Mouse (Mus musculus): ENCODE data around the gene Lck. TPM values are rescaled to one million over a fixed set of nuclear protein-coding genes. Genes with fewer than 3 reads are reported as not detected.

Lck gene
- polyA plus RNA-seq, 1 experiment = 12.7 TPM

GRCm38 (mm10) chr4:129618031-129618430, 44.6 kb upstream of the Lck start:
- Histone ChIP-seq H3K4me3 (ENCODE audit: insufficient read depth, low read depth, low read length) (peak overlapping the region; percentile 82), H3K4me1 (ENCODE audit: control insufficient read depth, insufficient read depth, low read length) (peaks cover 13% of the 10 kb centered on the region), H3K27ac (ENCODE audit: insufficient read depth, low read depth, low read length) (no peak overlapping the region), H3K27me3 (replicated peaks; ENCODE audit: control insufficient read depth, insufficient read depth, low read length) (no peaks in the 10 kb centered on the region), H3K36me3 (ENCODE audit: control insufficient read depth, insufficient read depth, low read length) (no peaks in the 10 kb centered on the region)
- no peak for DNase-seq
- TF ChIP-seq POLR2A (IDR thresholded peaks at IDR 0.05; ENCODE audit: low read depth, low read length) (no peak), CTCF (conservative IDR thresholded peaks at IDR 0.05; ENCODE audit: insufficient read depth, insufficient read length, low read depth, low read length) (no peak)
- WGBS = 95% methylated on average over 5 of the region's 5 CpGs

DNA sequence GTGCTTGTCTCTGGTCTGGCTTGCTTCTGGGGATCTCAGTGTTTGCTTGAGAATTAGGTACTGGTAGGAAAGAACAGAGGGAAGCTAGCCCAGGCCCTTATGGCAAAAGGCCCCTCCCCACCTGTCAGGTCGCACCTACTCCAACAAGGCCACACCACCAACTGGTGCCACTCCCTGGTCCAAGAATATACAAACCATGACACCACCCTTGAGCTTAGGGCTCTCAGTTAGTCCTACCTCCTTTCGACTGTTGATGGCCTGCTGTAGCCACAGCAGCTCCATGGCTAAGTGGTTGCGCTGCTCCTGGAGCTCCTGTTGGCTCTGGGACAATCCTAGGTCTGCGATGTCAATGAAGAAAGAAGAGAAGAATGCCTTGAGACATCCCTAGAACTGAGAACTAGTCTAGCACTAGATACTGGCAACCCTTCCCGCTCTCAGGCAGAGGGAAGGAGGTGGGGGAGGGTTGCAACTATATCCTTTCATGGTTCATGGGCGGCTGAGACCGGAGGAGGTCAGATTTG, 43.7 kb upstream of the Lck start:
- 80% methylated on average over 7 of the region's 7 CpGs for WGBS
- H3K27ac ChIP-seq (ENCODE audit: insufficient read depth, low read depth, low read length) = no peak overlapping the region
- peaks cover 8% of the 10 kb centered on the region for H3K4me1 ChIP-seq (ENCODE audit: control insufficient read depth, insufficient read depth, low read length)
- no peaks in the 10 kb centered on the region for H3K27me3 ChIP-seq (replicated peaks; ENCODE audit: control insufficient read depth, insufficient read depth, low read length)
- TF ChIP-seq POLR2A (IDR thresholded peaks at IDR 0.05; ENCODE audit: low read depth, low read length) (no peak), CTCF (conservative IDR thresholded peaks at IDR 0.05; ENCODE audit: insufficient read depth, insufficient read length, low read depth, low read length) (no peak)
- no peak for DNase-seq
- no peaks in the 10 kb centered on the region for H3K36me3 ChIP-seq (ENCODE audit: control insufficient read depth, insufficient read depth, low read length)
- H3K4me3 ChIP-seq (ENCODE audit: insufficient read depth, low read depth, low read length) = no peak overlapping the region

GRCm38 (mm10) chr4:129616631-129617030, 43.2 kb upstream of the Lck start:
- DNase-seq = no peak
- no peaks in the 10 kb centered on the region for H3K27me3 ChIP-seq (replicated peaks; ENCODE audit: control insufficient read depth, insufficient read depth, low read length)
- 86% methylated on average over 3 of the region's 3 CpGs for WGBS
- peaks cover 8% of the 10 kb centered on the region; the same call in 1 of the 2 replicates for H3K4me1 ChIP-seq (ENCODE audit: control insufficient read depth, insufficient read depth, low read length)
- H3K36me3 ChIP-seq (ENCODE audit: control insufficient read depth, insufficient read depth, low read length) = no peaks in the 10 kb centered on the region
- H3K4me3 ChIP-seq (ENCODE audit: insufficient read depth, low read depth, low read length) = no peak overlapping the region
- TF ChIP-seq POLR2A (IDR thresholded peaks at IDR 0.05; ENCODE audit: low read depth, low read length) = no peak
- TF ChIP-seq CTCF (conservative IDR thresholded peaks at IDR 0.05; ENCODE audit: insufficient read depth, insufficient read length, low read depth, low read length) = no peak
- no peak overlapping the region for H3K27ac ChIP-seq (ENCODE audit: insufficient read depth, low read depth, low read length)

GRCm38 (mm10) chr4:129615801-129616290, 42.4 kb upstream of the Lck start:
- Histone ChIP-seq H3K27ac (ENCODE audit: insufficient read depth, low read depth, low read length) (no peak overlapping the region), H3K4me1 (ENCODE audit: control insufficient read depth, insufficient read depth, low read length) (peaks cover 8% of the 10 kb centered on the region; the same call in 1 of the 2 replicates), H3K36me3 (ENCODE audit: control insufficient read depth, insufficient read depth, low read length) (no peaks in the 10 kb centered on the region), H3K4me3 (ENCODE audit: insufficient read depth, low read depth, low read length) (no peak overlapping the region), H3K27me3 (replicated peaks; ENCODE audit: control insufficient read depth, insufficient read depth, low read length) (no peaks in the 10 kb centered on the region)
- no peak for DNase-seq
- 91% methylated on average over 9 of the region's 9 CpGs for WGBS
- TF ChIP-seq POLR2A (IDR thresholded peaks at IDR 0.05; ENCODE audit: low read depth, low read length) (no peak), CTCF (conservative IDR thresholded peaks at IDR 0.05; ENCODE audit: insufficient read depth, insufficient read length, low read depth, low read length) (no peak)

DNA sequence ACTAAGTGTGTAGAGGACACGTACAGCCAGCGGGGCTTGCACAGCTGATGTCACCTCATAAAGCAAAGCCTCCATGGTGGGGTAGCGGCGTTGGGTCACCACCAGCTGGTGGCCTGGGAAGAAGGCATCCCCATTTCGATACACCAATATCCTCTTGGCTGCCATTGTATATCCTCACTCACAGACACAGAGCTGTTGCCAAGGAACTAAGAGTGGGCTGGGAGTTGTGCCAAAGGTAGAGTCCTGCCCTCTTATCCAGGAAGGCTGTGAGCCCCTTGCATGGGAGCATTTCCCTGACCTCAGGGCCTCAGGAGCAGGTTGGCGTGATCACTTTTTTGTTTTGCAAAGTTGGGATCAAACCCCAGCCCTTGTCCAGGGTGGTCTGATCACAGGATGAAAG, 40.7 kb upstream of the Lck start, which contains the start of gene Dcdc2b:
Gene Dcdc2b, minus strand, starts transcription at position 165 of the 400 bp plus-strand sequence.
- 0 out of 2 replicates have a peak, but pooled peaks cover 5% of the 10 kb centered on the region for H3K4me1 ChIP-seq (ENCODE audit: control insufficient read depth, insufficient read depth, low read length)
- DNase-seq = no peak
- 82% methylated on average over 6 of the region's 6 CpGs for WGBS
- TF ChIP-seq CTCF (conservative IDR thresholded peaks at IDR 0.05; ENCODE audit: insufficient read depth, insufficient read length, low read depth, low read length) (no peak), POLR2A (IDR thresholded peaks at IDR 0.05; ENCODE audit: low read depth, low read length) (no peak)
- no peak within 1 kb of the TSS for H3K27ac ChIP-seq (ENCODE audit: insufficient read depth, low read depth, low read length)
- H3K4me3 ChIP-seq (ENCODE audit: insufficient read depth, low read depth, low read length) = no peak within 1 kb of the TSS
- H3K36me3 ChIP-seq (ENCODE audit: control insufficient read depth, insufficient read depth, low read length) = no peaks in the 10 kb centered on the region
- H3K27me3 ChIP-seq (replicated peaks; ENCODE audit: control insufficient read depth, insufficient read depth, low read length) = no peaks in the 10 kb centered on the region

DNA sequence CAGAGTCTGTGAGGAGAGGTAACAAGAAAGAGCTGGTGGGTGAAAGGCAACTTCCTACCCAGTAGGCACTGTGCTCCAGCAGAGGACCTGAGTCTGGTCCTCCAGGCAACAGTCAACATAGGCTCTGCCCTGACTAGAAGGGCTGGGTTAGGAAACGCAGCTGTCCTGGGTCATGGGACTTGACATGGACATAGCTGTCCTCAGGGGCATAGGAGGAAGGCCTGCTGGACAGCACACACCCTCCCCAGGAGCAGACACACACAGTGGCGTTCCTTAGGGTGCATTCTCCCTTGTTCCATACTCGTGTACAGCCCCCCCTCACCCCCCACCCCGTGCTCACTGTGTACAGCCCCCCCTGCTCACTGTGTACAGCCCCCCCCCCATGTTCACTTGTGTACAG, 37.0 kb upstream of the Lck start:
- H3K27me3 ChIP-seq (replicated peaks; ENCODE audit: control insufficient read depth, insufficient read depth, low read length) = no peaks in the 10 kb centered on the region
- no peak for TF ChIP-seq CTCF (conservative IDR thresholded peaks at IDR 0.05; ENCODE audit: insufficient read depth, insufficient read length, low read depth, low read length)
- TF ChIP-seq POLR2A (IDR thresholded peaks at IDR 0.05; ENCODE audit: low read depth, low read length) = no peak
- DNase-seq = no peak
- H3K27ac ChIP-seq (ENCODE audit: insufficient read depth, low read depth, low read length) = no peak overlapping the region
- no peaks in the 10 kb centered on the region for H3K36me3 ChIP-seq (ENCODE audit: control insufficient read depth, insufficient read depth, low read length)
- H3K4me3 ChIP-seq (ENCODE audit: insufficient read depth, low read depth, low read length) = no peak overlapping the region
- H3K4me1 ChIP-seq (ENCODE audit: control insufficient read depth, insufficient read depth, low read length) = no peaks in the 10 kb centered on the region
- WGBS = 63% methylated on average over 4 of the region's 4 CpGs

- Histone ChIP-seq H3K4me3 (ENCODE audit: insufficient read depth, low read depth, low read length) (no peak overlapping the region), H3K36me3 (ENCODE audit: control insufficient read depth, insufficient read depth, low read length) (no peaks in the 10 kb centered on the region), H3K4me1 (ENCODE audit: control insufficient read depth, insufficient read depth, low read length) (no peaks in the 10 kb centered on the region), H3K27me3 (replicated peaks; ENCODE audit: control insufficient read depth, insufficient read depth, low read length) (no peaks in the 10 kb centered on the region), H3K27ac (ENCODE audit: insufficient read depth, low read depth, low read length) (no peak overlapping the region)
- TF ChIP-seq POLR2A (IDR thresholded peaks at IDR 0.05; ENCODE audit: low read depth, low read length) (no peak), CTCF (conservative IDR thresholded peaks at IDR 0.05; ENCODE audit: insufficient read depth, insufficient read length, low read depth, low read length) (no peak)
- no peak for DNase-seq
- 61% methylated on average over 4 of the region's 4 CpGs for WGBS
Measured at GRCm38 (mm10) chr4:129610026-129610425, 36.6 kb upstream of the Lck start.
